Mouse (Mus musculus) lung, postnatal 0 days (tissue): ENCODE results near the gene Taf13.

Source experiments
- CTCF ChIP-seq: IDR thresholded peaks from 2 replicates; pipeline ENCODE4 v1.5.1; 2016; ENCODE audit warnings: antibody characterized with exemption, mild to moderate bottlenecking
- EP300 ChIP-seq: IDR thresholded peaks from 2 replicates; pipeline ENCODE4 v1.6.1; 2016; ENCODE audit warnings: antibody characterized with exemption, mild to moderate bottlenecking, control low read depth

- TF ChIP-seq CTCF: no peak
- no peak for TF ChIP-seq EP300
These were observed 29.2 kb upstream of the Taf13 start for GRCm38 (mm10) chr3:108542299-108542698.
